Mouse (Mus musculus) cerebellum, postnatal 25 days (tissue): ENCODE measurements around the gene Ppp1r3e.
A peak's percentile ranks its signal among the peaks of the same experiment; 100 is the strongest.

Experiments
- DNase-seq, 2 experiments: peaks; one replicate each; pipeline ENCODE4 v3.0.0; 2021; ENCODE audit warnings: mixed read lengths in 2 of 2

The Ppp1r3e gene

DNA sequence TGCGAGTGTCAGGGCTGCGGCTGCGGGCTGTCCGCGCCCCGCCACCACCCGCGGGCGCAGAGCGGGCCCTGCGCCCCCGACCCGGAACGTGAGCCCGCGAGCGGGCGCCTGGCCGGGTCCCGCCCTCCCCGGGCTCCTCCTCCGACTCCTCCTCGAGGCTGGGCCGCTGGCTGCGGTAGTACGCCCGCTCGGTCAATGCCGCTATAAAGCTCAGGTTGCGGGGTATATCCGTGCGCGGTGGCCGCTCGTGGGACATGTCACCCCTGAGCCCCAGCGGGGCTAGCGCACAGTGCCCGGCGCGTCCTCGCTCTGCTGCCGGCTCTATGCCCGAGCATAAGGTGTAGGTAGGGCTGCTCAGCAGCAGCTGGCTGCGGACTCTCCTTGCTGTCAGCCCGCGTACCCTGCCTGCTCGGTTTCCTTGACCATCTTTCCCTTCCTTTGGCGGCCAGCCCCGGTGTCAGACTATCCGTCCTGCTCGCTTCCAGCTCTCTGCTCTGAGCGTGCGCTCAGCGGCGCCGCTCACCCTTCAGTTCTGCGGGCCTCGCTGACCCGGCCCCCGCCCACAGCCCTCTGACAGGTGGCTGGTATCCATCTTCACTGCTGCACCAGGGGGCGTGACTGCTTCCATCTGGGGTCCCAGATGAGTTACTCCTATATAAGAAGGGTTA lies at the start of gene Ppp1r3e:
Ppp1r3e (minus strand) TSS at position 503 of the 668 bp plus-strand sequence.
- DNase-seq, result peak; percentile 86 to 87

GRCm38 (mm10) chr14:54926401-54927158 lies 49.2 kb upstream of the Ppp1r3e start:
- peak; percentile 33 to 34 for DNase-seq

GRCm38 (mm10) chr14:54925349-54926342 lies 48.3 kb upstream of the Ppp1r3e start, which contains the start of gene Efs:
TSS of gene Efs (minus strand) at chr14:54926126.
- peak; percentile 70 to 74 for DNase-seq

GRCm38 (mm10) chr14:54924641-54925348 lies 47.4 kb upstream of the Ppp1r3e start:
- DNase-seq, result no peak

DNA sequence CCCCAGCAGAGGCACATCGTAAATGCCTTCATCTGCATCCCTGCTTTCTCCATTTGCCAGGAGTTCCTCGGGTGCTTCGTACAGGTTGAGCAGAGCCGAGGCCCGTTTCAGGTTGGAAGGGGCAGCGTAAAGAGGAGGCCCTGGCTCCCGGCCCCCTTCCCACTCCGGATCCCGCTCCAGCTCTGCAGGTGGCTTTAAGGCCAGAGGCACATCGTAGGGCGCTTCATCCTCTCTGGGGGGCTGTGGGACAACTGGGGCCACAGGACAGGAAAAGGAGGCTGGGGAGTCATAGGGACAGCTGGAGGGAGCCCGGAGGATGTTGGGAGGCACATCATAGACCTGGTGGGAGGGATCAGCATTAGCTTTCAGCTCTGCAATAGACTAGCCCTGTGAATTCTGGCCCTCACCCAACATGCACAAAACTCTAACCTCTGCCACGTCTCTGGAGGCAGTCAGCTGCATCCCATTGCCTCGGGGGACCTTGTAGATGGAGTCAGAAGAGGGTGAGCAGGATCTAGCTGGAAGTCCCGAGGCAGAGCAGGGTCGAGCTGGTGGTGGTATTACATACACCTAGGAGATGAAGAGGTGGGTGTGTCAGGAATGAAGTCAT lies 42.8 kb upstream of the Ppp1r3e start:
- no peak for DNase-seq

DNA sequence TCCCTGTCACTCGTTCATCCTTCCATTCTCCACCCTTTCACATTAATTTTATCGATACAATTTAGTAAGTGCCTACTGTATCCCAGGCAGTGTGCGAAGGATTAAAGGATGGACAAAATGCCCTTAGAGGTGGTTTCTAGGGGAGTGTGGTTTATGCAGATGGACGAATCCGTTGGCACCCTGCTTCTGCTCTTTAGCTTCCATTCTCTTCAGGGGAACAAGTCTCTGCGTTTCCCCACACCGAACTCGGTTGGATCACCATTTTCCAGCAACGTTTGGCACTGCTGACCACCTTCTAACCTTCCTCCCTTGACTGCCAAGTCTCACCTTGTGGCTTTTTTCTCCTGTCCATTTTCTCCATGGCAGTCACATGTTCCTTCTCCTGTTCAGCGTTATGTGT lies 36.0 kb upstream of the Ppp1r3e start:
- DNase-seq, result peak; percentile 45 to 50

DNA sequence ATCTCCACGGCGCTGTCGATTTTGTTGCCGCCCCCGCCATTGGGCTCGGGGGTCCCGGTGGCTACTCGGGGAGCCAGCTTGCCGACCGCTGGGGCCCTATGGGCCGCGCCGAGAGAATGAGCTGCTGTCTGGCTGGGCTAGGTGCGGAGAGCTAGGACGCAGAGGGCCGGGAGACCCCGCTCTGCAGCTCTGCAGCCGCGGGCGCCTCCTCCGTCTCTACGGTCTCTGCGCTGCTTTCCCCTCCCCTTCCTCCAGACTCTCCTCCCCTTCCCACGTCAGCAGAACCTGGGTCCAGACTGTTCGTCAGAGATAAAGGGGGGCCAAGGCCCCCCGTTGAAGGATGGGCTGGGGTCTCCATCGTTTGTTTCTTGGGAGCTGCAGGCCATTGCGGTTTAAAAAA lies 35.5 kb upstream of the Ppp1r3e start, which contains the start of gene Slc22a17:
Slc22a17 (minus strand) TSS at position 247 of the 400 bp plus-strand sequence.
- DNase-seq, result peak; percentile 84 to 88

GRCm38 (mm10) chr14:54912109-54912850 lies 34.9 kb upstream of the Ppp1r3e start:
- peak; percentile 41 to 72 for DNase-seq

GRCm38 (mm10) chr14:54908682-54909081 lies 31.3 kb upstream of the Ppp1r3e start:
- no peak for DNase-seq

- no peak for DNase-seq
Measured at GRCm38 (mm10) chr14:54903641-54904040, 26.3 kb upstream of the Ppp1r3e start.

DNA sequence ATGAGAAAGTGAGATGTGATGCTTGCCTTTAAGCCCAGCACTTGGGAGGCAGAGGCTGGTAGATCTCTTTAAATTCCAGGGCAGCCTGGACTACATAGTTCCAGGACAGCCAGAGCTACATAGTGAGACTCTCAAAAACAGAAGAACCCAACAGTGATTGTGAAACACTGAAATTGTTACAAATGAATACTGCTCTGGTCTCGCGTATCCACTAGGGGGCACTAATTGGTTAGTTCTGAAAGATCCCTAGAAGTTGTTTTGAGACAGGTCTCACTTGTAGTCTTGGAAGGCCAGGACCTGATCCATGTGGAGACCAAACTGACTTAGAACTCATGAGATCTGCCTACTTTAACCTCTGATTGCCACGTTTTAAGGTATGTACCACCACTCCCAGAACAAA lies 23.0 kb upstream of the Ppp1r3e start:
- peak; percentile 56 to 79 for DNase-seq

DNA sequence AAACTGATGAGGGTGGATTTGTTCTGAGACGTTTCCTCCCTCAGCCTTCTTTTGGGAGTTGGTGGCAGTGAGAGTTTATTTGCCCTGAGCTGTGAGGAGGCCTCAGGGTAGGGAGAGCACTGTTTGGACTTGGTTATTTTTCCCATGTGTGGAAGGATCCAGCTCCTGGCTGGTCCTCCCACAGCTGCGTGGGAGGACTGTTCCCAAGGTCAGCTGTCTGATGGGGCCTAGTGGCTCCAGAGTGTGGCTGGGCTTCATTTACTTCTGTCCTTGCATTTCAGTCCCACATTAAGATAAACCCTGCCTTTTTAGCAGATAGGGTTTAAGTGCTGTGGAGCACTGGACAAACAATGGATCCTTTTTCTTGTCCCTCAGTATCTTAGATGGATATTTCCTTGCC lies 20.1 kb upstream of the Ppp1r3e start:
- DNase-seq, result no peak

DNA sequence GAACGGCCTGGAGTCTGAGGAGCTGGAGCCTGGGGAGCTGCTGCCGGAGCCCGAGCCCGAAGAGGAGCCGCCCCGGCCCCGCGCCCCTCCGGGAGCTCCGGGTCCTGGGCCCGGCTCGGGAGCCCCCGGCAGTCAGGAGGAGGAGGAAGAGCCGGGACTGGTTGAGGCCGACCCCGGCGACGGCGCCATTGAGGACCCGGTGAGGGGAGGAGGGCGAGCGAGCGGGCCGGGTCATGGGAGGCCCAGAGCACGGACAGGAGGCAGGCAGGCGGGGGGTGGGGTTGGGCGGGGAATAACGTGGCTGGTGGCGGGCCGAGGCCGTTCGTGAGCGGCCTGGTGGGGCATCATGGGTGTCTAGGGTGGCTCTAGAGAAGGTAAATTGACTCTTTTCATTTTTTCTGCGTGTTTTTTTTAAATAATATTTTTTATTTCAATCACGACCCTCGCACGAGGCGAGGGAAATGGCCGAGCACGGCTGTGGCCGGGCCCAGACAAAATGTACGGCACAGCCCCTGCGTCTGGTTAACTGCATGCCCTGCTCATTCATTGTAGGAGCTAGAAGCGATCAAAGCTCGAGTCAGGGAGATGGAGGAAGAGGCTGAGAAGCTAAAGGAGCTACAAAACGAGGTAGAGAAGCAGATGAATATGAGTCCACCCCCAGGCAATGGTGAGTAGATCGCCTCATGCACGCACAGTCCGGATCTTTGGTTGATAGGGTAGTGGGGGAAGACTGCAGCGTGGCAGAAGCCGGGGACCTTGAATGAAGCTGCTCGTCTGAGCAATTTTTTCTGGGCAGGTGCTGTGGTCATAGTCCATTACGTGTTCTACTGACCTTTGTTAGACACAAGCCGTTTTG lies 17.2 kb upstream of the Ppp1r3e start:
- DNase-seq, result peak in 1 of 2 experiments; percentile 81

DNA sequence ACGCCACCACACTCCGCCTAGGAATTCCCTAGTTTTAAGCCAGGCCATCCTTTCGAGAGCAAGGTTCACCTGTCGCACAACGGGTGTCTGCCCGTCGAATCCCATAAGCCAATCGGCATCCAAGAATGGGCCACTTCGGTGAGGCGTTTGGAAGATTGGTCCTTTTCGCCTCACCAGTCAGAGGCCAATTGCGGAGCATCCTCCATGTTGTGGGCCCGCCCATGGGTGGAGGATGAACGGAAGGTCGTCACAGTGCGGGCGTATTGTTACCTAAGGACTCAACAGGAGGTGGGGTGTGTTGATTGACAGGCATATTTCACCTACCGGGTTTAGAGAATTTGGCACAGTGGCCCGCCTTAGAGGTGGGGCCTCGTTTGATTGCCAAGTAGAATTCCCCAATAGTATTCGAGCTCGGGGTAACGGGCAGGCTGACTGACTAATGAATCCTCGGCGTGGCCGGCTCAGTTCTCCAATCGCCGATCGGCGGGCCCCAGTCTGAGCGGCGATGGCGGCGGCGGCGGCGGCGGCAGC lies 16.4 kb upstream of the Ppp1r3e start:
- peak; percentile 96 to 98 for DNase-seq

- DNase-seq, result no peak
Measured at GRCm38 (mm10) chr14:54892200-54892599, 14.8 kb upstream of the Ppp1r3e start, which contains the start of gene Pabpn1. TSS of gene Pabpn1 (plus strand) at chr14:54892500.

- DNase-seq, result no peak
Measured at GRCm38 (mm10) chr14:54885309-54885708, 8.0 kb upstream of the Ppp1r3e start.

DNA sequence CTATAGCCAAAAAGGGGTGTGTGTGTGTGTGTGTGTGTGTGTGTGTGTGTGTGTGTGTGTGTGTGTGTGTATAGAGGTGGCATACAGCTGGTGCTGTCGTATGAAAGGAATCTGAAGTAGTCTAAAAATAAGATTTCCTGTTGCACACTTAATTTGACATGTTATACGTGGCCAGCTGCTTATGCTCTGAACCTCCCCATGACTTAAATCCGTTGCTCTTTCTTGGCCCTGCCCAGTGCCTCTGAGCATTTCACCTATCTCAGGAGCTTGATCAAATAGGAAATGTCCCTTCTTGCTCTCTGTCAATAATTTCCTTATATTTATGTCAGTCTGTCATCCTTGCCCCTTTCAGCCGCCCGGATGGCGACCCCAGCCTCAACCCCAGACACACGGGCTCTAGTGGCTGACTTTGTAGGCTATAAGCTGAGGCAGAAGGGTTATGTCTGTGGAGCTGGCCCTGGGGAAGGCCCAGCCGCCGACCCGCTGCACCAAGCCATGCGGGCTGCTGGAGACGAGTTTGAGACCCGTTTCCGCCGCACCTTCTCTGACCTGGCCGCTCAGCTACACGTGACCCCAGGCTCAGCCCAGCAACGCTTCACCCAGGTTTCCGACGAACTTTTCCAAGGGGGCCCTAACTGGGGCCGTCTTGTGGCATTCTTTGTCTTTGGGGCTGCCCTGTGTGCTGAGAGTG lies 6.8 kb upstream of the Ppp1r3e start:
- peak in 1 of 2 experiments; percentile 36 for DNase-seq

GRCm38 (mm10) chr14:54883154-54884021 lies 6.0 kb upstream of the Ppp1r3e start, which contains the start of the genes Bcl2l2 and Gm20521:
TSS of gene Bcl2l2 (plus strand) at chr14:54883377.
TSS of gene Gm20521 (plus strand) at chr14:54883441.
- peak; percentile 85 to 95 for DNase-seq
